Mouse (Mus musculus) gastrocnemius, postnatal 4 days (tissue): ENCODE measurements around the gene Aktip. TPM values are rescaled to one million over a fixed set of nuclear protein-coding genes. Genes with fewer than 3 reads are reported as not detected.

ENCODE experiments used
- DNase-seq, 2 experiments: peaks; one replicate each; pipeline ENCODE4 v3.0.0; 2021 to 2022; ENCODE audit warnings: low spot score in 2 of 2, mixed read lengths in 2 of 2
- long read RNA-seq, 2 experiments: library from polyadenylated mRNA; stranded (forward); transcript quantifications; one replicate each; pipeline ENCODE4 v2.0.0; 2021
- total RNA-seq, 2 experiments: library from RNA; stranded (reverse); gene quantifications; 2 replicates each; pipeline ENCODE4 v1.2.3; 2021

The Aktip gene
- total RNA-seq = 10 to 100 TPM; 34.9 to 40.6 TPM
- long read RNA-seq, experiment 1, transcript Aktip-201 (10 exons, 1,171 nt) = minor isoform, 15 of 77 reads
- long read RNA-seq, experiment 1, transcript Aktip-205 (10 exons, 2,079 nt) = major isoform, 40 of 77 reads
- long read RNA-seq, experiment 1, partial matches to known transcripts = 1 of 77 reads
- long read RNA-seq, experiment 1, other reads (novel, unspliced or antisense) = 18 of 77 reads
- long read RNA-seq, experiment 2, transcript Aktip-205 (10 exons, 2,079 nt) = major isoform, 41 of 94 reads
- long read RNA-seq, experiment 2, transcript Aktip-202 (11 exons, 2,200 nt) = minor isoform, 5 of 94 reads
- long read RNA-seq, experiment 2, transcript Aktip-201 (10 exons, 1,171 nt) = minor isoform, 19 of 94 reads
- long read RNA-seq, experiment 2, partial matches to known transcripts = 5 of 94 reads
- long read RNA-seq, experiment 2, other reads (novel, unspliced or antisense) = 24 of 94 reads

DNA sequence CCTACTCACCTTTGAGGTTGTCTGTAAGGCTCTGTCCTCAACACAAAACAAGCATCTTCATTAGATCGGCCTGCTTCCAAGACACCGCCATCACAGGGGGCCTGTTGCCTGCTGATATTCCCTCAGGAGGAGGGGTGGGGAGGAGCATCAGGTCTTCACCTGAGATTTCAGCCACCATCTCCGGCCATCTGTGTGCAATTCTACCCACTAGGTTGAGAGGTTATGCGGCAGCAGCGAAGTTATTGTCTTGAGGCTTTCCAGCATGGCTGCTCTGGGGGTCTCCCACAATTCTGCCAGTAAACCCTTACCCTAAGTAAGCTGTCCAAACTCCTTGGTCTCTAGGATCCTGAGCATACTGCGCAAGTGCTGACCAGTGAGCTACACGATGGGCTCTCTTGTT is at the start of gene Aktip:
Gene Aktip, minus strand, starts transcription at position 101 of the 400 bp plus-strand sequence.
- no peak for DNase-seq

DNA sequence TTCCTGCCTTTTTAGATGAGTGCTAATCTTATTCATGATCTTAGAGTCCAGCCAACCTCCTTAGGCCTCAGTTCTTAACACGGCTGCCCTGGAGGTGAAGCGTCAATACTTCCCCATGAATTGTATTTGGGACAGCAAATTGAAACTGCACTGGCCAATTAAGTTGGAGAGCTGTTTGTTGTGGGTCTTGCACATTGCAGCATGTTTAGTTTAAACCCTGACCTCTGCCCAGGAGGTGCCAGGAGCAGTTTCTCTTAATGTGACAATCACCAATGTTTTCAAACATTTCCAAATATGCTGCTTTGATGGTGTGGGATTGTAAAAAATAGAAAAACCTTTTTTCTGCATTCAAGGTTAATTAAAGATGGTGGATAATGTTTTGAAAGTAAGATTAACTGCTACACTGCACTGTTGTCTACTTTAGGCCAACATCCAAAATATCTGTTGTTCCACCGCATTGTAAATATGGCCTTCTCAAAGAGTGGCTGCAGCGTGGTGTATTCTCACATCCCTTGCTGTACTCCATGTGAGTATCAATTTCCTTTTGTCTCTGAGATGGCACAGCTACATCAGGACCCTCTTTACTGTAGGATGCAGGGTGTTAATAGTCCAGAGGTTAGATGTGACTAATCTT is 46.2 kb upstream of the Aktip start:
- no peak for DNase-seq

DNA sequence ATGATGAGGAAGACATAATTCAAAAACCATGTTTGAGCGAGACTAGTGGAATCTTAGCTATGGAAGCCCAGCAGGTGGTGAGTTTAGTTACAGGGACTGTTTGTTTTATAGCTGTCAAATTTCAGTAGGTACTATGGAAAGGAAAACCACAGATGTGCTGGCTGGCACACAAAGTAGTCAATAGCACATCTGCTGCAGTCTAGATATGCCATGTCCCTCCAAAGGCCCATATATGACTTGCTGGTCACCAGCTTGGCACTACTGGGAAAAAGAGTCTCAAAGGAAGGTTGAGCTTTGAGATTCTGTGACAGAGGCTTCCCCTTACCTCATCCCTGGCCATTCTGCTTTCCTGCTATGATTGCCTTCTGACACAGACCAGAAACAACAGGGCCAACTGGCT is 42.9 kb upstream of the Aktip start:
- no peak for DNase-seq

DNA sequence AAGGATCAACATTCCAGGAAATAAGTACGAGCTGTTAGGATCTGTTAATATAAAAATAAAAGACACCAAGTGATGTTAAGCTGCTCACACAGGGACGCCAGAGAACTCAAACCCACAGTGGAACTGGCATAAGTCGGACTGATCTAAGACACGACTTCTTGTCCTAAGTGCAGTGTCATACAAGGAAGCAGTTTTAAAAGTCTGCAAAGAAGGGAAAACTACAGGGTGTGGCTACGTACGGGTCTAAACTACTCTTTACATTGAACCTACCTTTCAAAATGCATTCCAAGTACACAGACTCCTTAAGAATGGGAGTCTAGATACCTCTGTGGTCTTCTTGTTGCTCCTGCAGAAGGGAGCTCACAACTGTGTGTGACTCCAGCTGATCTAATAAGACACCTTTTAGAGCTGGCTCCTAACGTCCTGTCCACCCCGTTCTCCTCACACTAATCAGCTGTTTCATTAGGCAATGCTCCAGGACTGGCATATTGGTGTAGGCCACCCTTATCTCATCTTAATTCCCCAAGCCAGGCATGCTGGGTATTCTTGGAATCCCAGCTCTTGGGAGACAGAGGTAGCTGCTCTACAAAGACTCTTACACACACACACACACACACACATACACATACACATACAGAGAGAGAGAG is 42.2 kb upstream of the Aktip start:
- DNase-seq = no peak

DNA sequence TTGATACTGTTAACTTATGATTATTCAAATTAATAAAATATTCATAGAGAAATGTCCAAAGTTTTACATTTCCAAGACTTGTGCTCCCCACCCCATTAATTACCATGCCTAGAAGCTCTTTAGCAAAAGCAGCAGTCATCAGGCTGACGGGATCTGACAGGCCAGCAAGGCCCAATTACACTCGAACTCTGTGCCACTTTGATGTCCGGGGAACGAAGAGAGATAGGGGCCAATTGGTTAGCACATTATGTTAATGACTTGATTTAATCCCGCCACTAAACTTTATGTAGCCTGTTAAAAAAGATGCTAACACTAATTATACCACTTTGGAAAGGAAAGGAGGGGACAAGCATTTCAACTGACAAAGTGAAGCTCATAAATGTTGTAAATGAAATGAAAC is 41.6 kb upstream of the Aktip start:
- no peak for DNase-seq

DNA sequence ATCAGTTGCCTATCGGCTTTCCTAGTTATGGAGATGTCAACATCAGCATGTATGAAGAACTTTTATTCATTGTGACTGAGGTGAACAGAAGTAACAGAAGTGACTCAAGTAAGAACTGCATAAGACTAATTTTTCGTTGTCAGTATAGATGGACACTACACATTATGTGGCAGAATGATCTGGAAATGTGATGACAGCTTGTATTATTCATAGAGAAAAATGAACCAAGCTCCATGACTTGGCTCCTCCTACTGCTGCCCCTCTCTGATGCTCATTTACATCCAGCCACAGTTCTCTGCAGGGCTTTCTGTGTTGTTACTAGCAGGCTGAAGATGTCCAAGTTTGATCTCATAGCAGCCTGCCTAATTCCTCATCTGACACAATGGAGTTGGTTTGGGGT is 37.4 kb upstream of the Aktip start:
- DNase-seq = no peak

DNA sequence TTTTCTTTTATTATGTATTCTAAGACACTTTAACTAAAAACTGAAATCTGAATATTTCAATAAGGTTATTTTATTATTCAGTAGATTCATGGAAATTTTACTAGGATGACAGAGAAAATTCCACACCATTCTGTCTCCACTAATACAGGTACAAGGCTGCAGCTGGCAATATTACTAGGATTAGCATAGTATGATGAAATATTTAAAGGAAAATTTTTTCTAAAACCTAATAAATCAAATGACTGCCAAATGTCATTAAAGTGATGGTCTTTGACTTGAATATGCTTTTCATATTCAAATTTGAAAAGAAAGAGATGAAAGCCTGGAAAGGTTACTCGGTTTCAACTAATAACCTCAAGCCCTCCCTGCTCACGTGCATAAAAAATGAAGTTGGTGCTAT is 34.3 kb upstream of the Aktip start:
- DNase-seq = no peak

DNA sequence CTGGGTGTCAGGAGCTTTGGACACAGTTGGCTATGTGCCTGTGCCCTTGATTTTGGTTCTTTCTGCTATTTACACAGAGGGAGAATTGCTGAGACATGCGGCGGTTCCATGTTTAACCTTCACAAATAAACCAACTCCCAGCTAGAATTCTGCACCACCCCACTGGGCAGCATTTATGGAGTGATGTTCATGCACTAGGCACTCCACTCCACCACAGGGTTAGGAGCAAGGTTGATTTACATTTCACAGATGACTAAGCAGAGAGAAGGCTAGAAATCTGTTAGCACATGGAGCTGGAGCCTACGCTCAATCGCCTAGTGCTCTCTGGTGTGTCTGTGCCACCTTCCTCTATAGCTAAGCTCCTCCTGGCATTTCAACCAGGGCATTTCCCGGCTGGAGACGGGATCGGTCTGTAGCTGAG is 27.7 kb upstream of the Aktip start:
- no peak for DNase-seq

DNA sequence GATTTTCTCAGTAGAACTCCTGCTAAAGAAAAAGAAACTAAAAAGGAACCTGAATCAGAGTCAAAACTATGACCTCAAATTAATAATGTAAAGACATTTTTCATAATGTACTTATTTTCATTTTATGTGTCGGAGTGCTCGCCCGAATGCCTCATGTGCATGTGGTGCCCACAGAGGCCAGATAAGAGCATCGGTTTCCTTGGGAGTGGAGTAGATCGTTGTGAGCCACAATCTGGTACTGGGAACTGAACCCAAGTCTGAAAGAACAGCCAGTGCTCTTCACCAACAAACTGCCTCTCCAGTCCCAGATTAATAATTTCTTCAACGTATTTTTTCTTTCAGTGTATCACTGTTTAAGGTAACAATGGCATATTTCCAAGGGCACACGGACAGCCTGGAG is 24.5 kb upstream of the Aktip start:
- DNase-seq = no peak

DNA sequence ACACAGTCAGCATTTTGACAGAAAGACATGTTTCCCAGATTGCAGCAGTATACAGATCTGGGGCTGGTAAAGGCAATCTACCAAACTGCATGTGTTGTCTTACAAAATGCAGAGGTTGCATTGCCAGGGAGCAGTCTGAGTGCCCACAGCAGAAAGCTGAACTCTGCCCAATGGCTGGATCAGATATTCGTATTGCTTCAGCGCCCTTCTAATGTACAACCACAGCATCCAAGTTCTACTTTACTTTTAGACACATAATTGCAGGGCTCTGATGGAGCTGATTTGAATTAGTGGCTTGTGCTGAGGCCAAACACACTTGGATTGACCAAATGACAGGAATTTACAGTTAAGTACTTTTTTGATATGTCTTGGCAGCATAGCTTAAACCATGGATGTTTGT is 22.1 kb upstream of the Aktip start:
- DNase-seq = no peak

DNA sequence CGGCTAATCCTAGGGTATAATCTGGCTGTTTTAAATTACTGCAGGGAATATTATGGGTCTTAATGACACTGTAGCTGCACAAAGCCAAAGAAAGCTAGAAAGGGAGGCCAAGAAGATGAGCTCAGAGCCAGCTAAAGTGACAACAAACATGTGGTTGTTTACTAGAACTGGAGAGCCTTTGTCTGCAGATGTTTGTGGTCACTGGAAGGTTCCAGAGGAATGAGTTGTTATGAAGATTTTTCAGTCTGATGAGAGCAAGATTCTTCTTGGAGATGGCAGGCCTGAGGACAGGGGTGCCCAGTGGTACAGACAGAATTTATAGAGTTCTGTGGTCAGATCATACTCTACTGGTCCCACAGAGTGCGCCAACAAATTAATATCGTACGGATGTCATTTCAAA is 18.5 kb upstream of the Aktip start:
- no peak for DNase-seq

DNA sequence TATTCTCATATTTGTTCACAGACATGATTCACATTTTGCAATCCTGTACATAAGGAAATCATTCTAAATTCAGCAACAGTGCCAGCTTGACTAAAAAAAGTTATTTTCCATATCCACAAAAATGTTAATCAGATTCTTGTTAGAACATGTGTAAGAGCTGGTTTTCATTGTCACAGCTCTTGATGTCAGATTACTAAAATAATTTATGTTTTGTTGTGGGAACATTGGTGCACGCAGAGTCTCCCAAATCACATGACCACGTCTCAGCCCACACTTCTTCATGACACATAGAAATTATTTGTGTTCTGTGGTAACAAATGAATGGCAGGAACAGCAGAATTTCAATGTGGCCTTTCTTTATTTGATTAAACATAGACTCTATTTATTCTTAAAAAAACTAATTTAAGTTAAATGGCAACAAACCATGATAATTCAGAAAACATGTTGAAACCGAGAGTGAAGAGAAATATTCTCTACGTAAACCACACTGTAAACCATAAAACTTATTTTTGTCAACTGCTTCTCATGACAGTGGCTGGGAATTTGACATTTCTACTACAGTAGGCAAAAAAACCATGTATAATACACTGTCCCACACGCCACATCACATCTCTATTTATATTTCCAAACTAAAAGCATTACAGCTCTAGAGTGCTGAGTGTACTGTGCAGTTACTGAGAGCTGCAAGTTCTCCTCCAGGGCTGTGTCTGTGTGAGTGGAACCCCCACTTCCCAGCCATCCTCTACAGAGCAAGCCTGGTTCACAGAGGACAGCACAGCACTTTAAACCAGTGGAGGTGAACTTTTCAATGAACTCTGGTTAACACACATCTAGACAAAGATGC is 17.5 kb upstream of the Aktip start:
- no peak for DNase-seq

DNA sequence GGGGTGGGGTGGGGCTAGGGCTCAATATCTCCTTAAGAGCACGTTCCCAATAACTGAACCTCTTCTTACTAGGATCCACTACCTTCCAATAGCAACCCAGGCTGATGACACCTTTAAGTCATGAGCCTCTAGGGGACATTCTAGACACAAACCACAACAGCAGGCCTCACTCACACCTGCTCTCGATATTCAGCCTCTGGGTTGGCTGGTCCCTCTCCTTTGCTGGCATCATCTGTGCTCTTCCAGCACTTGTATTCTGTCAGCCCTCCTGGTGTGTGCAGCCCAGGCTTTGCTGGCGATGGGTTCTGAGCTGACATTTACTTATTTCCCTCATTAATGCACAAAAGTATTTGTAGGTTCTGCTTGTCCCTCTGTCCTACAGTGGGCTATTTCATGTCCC is 14.5 kb upstream of the Aktip start:
- DNase-seq = no peak

DNA sequence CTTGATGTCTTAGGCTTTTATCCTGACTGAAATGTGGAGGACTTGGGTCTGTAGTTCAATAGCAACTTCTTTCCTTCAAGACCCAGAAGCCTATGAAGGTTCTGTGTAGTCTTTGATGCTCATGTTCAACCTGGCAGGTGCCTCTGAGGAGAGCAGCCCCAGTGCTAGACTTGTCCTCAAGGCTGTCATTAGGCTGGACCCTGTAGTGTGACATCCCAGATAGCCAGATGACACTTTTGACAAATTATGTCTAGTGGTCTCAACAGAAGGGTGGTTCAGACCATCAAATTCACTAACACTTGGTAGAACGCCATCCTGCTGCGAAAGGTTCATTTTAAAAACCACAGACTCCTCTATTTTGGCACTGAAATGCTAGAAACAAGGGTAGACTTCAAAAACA is 13.2 kb upstream of the Aktip start:
- no peak for DNase-seq

DNA sequence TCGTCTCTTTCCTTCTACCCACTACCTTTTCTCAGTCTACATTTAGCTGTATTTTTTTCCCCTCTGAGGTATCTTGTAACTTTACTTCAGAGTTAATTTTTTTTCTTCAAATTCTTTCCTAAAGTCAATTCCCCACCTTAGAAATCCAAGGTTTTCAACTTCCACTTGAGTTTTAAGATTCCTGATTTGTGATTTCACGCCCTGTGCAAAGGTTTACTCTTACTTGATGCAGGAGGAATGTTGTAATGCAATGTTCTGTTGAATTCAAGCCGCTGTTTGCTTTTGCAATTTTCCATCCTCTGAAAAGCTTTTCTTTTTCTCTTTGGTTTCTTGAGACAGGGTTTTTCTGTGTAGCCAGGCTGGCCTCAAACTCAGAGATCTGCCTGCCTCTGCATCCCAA is 9.9 kb upstream of the Aktip start:
- no peak for DNase-seq

DNA sequence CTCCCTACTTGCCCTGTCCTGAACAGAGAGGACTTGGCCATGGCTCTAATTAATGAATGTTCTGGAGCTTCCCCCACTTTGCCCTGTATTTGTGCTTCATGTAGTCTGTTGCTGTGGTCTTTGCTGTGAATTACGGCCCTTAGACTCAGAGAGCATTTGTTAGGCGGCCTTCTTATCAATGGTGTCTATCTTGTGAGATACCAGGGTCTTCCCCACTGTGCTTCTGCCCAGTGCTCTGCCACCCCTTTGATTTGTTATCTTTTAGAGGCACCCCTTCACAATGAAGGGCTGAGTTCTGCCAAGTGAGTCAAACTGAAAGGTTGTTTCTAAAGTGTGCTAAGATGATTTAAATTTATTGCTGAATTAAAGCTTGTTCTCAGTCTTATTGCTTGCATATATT is 7.9 kb upstream of the Aktip start:
- DNase-seq = no peak

DNA sequence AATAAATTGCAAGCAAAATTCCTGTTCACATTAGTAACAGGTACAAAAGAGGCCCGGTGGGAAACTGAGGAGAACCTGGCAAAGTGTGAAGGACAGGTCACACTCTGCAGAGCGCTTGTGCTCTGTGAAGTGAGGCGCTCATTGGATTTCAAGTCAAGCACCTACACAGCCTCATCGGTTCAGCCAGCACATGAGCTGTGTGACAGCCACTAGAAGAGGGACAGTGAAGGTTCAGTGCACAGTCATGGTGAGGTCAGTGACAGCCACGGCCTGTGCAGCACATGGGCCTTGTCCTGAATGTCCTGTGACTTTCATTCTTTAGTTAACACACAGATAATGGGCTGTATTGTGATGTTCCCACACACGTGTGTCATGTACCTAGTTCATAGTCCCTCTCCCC is 6.1 kb upstream of the Aktip start:
- no peak for DNase-seq

DNA sequence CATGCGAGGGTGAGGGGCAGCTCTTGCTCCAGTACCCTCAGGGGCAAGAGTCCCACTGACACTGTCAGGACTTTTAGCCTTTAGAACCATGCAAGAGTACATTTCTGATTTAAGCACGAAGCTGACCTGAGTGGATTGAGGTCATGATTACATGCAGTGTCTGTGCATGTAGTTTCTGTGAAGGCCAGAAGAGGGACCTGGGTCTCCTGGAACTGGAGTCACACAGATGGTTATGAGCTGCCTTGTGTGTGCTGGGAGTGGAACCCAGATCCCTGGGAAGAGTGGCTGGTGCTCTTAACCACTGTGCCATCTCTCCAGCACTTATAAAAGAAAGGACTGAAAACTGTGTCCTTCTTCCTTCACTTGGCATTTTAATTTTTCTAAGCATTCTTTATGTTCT is 1.4 kb upstream of the Aktip start:
- DNase-seq = no peak

DNA sequence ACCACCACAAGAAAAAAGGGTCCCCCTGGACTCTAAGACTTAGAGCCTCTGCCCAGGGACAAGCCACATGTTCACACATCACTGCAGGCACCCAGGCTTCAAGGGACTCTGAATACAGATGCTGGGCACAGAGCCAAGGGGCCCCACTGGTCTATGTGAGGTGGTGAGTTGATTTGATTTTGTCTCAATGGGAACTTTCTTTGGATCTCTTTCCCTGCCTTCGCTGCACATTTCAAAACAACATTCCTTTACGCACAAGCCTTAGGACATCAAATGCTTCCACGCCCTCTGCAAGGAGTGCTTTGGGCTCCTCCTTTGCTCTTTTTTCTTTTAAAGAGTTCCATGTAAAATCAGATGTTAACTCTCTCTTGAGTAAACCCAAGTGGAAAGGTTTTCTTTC is 1.7 kb downstream of the Aktip start:
- DNase-seq = no peak

DNA sequence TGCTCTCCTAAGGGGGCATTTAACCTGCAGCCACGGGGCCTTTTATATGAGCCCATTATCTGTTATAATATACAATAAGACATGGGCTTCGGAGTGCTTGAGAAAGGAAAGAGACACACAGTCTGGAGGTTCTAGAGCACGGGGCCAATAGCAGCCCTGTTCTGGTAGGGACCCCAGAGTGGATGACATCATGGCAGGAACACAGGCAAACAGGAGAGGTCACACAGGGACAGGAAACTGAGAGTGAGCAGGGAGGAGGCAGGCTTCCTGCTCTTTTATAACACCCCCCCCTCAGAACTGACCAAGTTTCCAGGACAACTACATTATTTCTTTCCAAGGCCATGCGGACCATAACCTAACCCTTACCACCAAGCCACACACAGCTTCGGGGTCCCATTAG is 2.5 kb downstream of the Aktip start:
- no peak for DNase-seq

DNA sequence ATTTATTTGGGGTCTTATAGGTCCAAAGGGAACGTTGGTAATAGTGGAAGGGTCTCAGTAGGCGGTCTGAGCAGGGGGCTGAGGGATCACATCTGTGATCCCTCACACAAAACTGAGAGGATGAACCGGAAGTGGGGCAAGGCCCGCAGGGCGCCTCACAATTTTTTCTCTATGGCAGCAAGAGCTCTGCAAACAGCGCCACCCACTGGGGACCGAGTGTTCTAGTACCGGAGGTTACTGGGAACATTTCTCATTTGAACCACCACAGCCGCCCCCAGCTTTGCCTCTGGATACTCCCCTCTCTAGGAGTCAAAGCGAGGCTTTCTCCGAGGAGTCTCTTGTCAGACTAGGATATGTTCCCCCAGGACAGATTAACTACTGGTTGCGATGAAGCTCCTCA is 3.1 kb downstream of the Aktip start:
- no peak for DNase-seq

DNA sequence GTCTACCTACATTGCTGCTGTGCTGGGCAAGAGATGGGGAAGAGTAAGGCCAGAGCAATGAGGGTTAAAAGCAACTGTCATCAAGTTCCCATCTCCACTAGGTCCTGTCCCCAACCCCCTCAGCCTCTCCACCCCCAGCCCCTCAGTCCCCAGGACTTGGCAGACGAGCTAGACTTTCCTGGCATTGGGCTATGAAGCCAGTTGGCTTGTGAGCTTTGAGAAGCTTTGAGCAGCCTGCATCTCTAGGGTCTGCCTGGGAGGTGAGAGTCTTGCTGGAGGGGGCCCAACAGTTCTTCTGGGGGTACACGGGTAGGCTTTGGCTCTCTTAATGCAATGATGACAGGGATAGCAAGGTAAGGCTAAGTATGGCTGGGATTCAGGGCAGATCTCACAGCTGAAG is 5.7 kb downstream of the Aktip start:
- DNase-seq = no peak
